Mouse (Mus musculus): Measurements from ENCODE around the gene Ephb1. TPM values are rescaled to one million over a fixed set of nuclear protein-coding genes. Genes with fewer than 3 reads are reported as not detected.

Gene Ephb1
- polyA plus RNA-seq, 1 experiment, result 2.7 TPM

GRCm38 (mm10) chr9:102078238-102078637, 276.3 kb downstream of the Ephb1 start:
- no peak for DNase-seq
- Histone ChIP-seq H3K27me3 (replicated peaks; ENCODE audit: control insufficient read depth, insufficient read depth, low read length) (no peaks in the 10 kb centered on the region), H3K27ac (ENCODE audit: insufficient read depth, low read depth, low read length) (no peak overlapping the region), H3K4me3 (ENCODE audit: insufficient read depth, low read depth, low read length) (no peak overlapping the region), H3K36me3 (ENCODE audit: control insufficient read depth, insufficient read depth, low read length) (no peaks in the 10 kb centered on the region), H3K4me1 (ENCODE audit: control insufficient read depth, insufficient read depth, low read length) (no peaks in the 10 kb centered on the region)
- 94% methylated on average over 6 of the region's 6 CpGs for WGBS
- TF ChIP-seq POLR2A (IDR thresholded peaks at IDR 0.05; ENCODE audit: low read depth, low read length) (no peak), CTCF (conservative IDR thresholded peaks at IDR 0.05; ENCODE audit: insufficient read depth, insufficient read length, low read depth, low read length) (no peak)

DNA sequence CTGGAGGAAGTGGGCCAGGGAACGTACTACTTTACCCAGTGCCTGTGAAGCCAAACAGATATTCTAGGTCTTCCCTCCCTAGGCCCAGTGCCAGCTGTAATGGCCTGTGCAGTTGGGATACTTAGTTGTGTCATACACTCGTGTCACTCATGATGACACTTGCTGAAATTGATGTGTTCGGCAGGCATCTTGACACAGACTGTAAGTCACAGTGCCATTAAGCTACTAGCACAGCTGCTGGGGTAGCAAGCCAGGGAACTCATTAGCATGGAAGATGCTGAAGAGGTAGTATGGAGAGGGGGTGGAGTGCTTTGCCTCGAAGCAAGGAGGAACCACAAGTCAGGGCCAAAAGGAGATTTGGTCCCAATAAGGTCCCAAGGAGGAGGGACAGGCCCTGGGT, 279.0 kb downstream of the Ephb1 start:
- WGBS, result 64% methylated on average over 4 of the region's 4 CpGs
- TF ChIP-seq CTCF (conservative IDR thresholded peaks at IDR 0.05; ENCODE audit: insufficient read depth, insufficient read length, low read depth, low read length) (no peak), POLR2A (IDR thresholded peaks at IDR 0.05; ENCODE audit: low read depth, low read length) (no peak)
- Histone ChIP-seq H3K4me3 (ENCODE audit: insufficient read depth, low read depth, low read length) (no peak overlapping the region), H3K36me3 (ENCODE audit: control insufficient read depth, insufficient read depth, low read length) (no peaks in the 10 kb centered on the region), H3K27ac (ENCODE audit: insufficient read depth, low read depth, low read length) (no peak overlapping the region), H3K4me1 (ENCODE audit: control insufficient read depth, insufficient read depth, low read length) (no peaks in the 10 kb centered on the region), H3K27me3 (replicated peaks; ENCODE audit: control insufficient read depth, insufficient read depth, low read length) (no peaks in the 10 kb centered on the region)
- DNase-seq, result no peak

DNA sequence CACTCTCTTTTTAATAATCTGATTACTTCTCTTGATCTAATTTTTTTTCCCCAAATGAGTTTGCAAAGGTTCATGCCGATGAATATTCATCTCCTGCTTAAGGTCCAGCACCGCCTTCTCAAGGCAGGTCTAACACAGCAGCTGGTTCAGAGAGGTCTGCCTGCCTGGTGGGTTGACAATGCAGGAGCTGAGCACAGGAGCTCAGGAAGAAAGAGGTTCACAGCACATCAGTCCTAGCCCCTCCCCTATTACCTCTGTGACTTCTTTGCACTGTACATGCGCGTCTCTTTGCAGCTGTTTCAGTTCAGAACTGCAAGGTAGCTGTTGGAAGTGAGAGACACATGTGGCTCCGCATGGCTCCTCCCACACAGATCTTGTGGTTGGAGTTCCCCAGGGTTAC, 281.1 kb downstream of the Ephb1 start:
- TF ChIP-seq CTCF (conservative IDR thresholded peaks at IDR 0.05; ENCODE audit: insufficient read depth, insufficient read length, low read depth, low read length) (no peak), POLR2A (IDR thresholded peaks at IDR 0.05; ENCODE audit: low read depth, low read length) (no peak)
- H3K4me1 ChIP-seq (ENCODE audit: control insufficient read depth, insufficient read depth, low read length), result no peaks in the 10 kb centered on the region
- no peak overlapping the region for H3K27ac ChIP-seq (ENCODE audit: insufficient read depth, low read depth, low read length)
- no peak overlapping the region for H3K4me3 ChIP-seq (ENCODE audit: insufficient read depth, low read depth, low read length)
- H3K36me3 ChIP-seq (ENCODE audit: control insufficient read depth, insufficient read depth, low read length), result no peaks in the 10 kb centered on the region
- 85% methylated on average over 5 of the region's 5 CpGs for WGBS
- H3K27me3 ChIP-seq (replicated peaks; ENCODE audit: control insufficient read depth, insufficient read depth, low read length), result no peaks in the 10 kb centered on the region
- no peak for DNase-seq

DNA sequence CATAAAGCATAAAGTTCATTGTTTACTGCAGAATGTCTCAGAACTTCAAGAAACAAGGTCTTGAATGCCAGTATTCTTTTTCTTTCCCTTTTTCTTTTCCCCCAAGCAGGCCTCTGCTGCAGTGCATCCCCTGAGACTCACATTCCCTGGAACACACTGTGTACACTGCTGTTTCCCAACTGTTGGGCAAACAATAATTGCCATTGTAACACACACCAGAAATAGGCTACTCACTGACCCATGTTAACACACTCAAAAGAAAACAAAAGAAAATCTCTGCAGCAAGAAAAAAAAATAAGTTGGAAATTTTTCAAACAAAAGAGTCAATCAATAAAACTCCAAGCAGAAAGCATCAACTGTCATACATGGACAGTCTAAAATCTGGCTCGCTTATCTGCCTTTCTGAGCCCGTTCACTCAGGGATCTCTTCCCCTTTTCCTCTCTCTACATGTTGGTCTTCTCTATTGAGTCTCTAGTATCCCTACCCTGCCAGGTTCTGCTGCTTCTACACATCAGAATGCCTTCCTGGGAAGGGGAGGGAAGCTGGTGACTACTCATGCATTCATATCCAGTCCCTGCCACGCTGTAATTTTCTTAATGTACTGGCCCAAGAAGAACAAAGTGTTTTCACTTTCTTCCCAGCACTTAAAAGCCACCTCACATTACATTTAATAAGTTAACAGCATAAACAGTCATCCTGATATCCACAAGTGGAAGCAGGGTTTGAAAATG, 285.2 kb downstream of the Ephb1 start:
- Histone ChIP-seq H3K27me3 (replicated peaks; ENCODE audit: control insufficient read depth, insufficient read depth, low read length) (no peaks in the 10 kb centered on the region), H3K4me3 (ENCODE audit: insufficient read depth, low read depth, low read length) (no peak overlapping the region), H3K27ac (ENCODE audit: insufficient read depth, low read depth, low read length) (no peak overlapping the region), H3K4me1 (ENCODE audit: control insufficient read depth, insufficient read depth, low read length) (no peaks in the 10 kb centered on the region), H3K36me3 (ENCODE audit: control insufficient read depth, insufficient read depth, low read length) (no peaks in the 10 kb centered on the region)
- DNase-seq, result no peak
- WGBS, result 45% methylated on average over 3 of the region's 3 CpGs
- TF ChIP-seq CTCF (conservative IDR thresholded peaks at IDR 0.05; ENCODE audit: insufficient read depth, insufficient read length, low read depth, low read length) (no peak), POLR2A (IDR thresholded peaks at IDR 0.05; ENCODE audit: low read depth, low read length) (no peak)

DNA sequence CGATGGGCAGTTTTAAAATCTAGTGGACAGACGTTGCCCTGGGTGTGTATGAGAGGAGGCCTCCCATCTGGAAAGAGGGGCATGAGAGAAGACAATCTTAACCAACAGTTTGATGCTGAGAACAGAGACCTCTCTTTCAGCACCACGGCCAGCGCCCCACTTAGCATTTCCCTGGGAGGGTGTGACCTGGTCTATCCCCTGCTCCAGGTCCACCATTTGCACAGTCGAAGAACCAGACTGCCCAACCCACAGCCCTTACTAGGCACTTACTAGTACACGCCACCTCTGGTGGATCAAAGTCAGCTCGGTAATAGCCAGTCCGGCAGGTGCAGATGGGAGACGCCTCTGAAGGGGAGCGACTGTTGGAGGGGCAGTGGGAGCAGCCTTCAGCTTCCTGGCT, 287.9 kb downstream of the Ephb1 start:
- no peak for DNase-seq
- Histone ChIP-seq H3K27ac (ENCODE audit: insufficient read depth, low read depth, low read length) (no peak overlapping the region), H3K27me3 (replicated peaks; ENCODE audit: control insufficient read depth, insufficient read depth, low read length) (no peaks in the 10 kb centered on the region), H3K36me3 (ENCODE audit: control insufficient read depth, insufficient read depth, low read length) (no peaks in the 10 kb centered on the region), H3K4me3 (ENCODE audit: insufficient read depth, low read depth, low read length) (no peak overlapping the region), H3K4me1 (ENCODE audit: control insufficient read depth, insufficient read depth, low read length) (no peaks in the 10 kb centered on the region)
- no peak for TF ChIP-seq POLR2A (IDR thresholded peaks at IDR 0.05; ENCODE audit: low read depth, low read length)
- TF ChIP-seq CTCF (conservative IDR thresholded peaks at IDR 0.05; ENCODE audit: insufficient read depth, insufficient read length, low read depth, low read length), result no peak
- 66% methylated on average over 10 of the region's 10 CpGs for WGBS

- Histone ChIP-seq H3K27ac (ENCODE audit: insufficient read depth, low read depth, low read length) (no peak overlapping the region), H3K4me3 (ENCODE audit: insufficient read depth, low read depth, low read length) (no peak overlapping the region), H3K36me3 (ENCODE audit: control insufficient read depth, insufficient read depth, low read length) (no peaks in the 10 kb centered on the region), H3K4me1 (ENCODE audit: control insufficient read depth, insufficient read depth, low read length) (no peaks in the 10 kb centered on the region), H3K27me3 (replicated peaks; ENCODE audit: control insufficient read depth, insufficient read depth, low read length) (no peaks in the 10 kb centered on the region)
- WGBS, result 48% methylated on average over 2 of the region's 2 CpGs
- no peak for DNase-seq
- no peak for TF ChIP-seq POLR2A (IDR thresholded peaks at IDR 0.05; ENCODE audit: low read depth, low read length)
- no peak for TF ChIP-seq CTCF (conservative IDR thresholded peaks at IDR 0.05; ENCODE audit: insufficient read depth, insufficient read length, low read depth, low read length)
These were observed 308.6 kb downstream of the Ephb1 start for GRCm38 (mm10) chr9:102045886-102046285.

DNA sequence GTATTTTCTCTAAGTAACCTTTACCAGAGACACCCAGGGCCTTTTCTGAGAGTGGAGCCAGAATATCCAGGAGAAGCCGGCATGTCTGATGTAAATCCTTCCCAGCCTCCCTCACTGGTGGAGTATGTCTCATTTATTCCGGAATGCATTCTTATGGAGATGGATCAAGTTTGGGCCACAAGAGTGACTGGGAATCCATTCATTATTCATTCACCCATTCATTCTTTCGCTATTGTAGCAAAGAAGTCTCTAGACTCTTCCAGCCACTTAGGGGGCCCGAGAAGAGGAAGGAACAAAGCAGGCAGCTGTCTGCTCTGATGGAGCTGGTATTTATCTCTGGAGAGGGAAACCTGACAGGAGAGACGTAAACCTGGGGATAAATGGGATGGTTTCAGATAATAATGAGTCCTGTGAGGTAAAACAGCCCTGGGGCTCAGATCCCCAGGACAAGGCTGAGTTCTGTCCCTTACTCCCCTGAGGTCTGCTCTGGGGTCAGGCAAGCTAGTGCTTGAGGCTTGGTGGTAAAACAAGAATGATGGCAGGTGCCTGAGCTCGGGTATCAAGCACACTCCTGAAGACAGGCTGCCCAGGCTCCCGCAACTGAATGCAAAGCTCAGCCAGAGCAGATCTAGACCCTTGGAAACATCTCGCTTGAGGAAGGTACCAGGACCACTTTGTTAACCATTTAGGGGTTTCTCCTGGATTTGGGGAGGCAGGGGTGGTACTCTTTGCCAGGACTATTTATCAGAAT, 309.2 kb downstream of the Ephb1 start:
- no peak overlapping the region for H3K4me3 ChIP-seq (ENCODE audit: insufficient read depth, low read depth, low read length)
- no peaks in the 10 kb centered on the region for H3K4me1 ChIP-seq (ENCODE audit: control insufficient read depth, insufficient read depth, low read length)
- no peaks in the 10 kb centered on the region for H3K27me3 ChIP-seq (replicated peaks; ENCODE audit: control insufficient read depth, insufficient read depth, low read length)
- no peak for DNase-seq
- TF ChIP-seq CTCF (conservative IDR thresholded peaks at IDR 0.05; ENCODE audit: insufficient read depth, insufficient read length, low read depth, low read length) (no peak), POLR2A (IDR thresholded peaks at IDR 0.05; ENCODE audit: low read depth, low read length) (no peak)
- 59% methylated on average over 8 of the region's 8 CpGs for WGBS
- no peaks in the 10 kb centered on the region for H3K36me3 ChIP-seq (ENCODE audit: control insufficient read depth, insufficient read depth, low read length)
- no peak overlapping the region for H3K27ac ChIP-seq (ENCODE audit: insufficient read depth, low read depth, low read length)
